ENCODE assay signal across 20 mouse cellular contexts in the genomic region with DNA sequence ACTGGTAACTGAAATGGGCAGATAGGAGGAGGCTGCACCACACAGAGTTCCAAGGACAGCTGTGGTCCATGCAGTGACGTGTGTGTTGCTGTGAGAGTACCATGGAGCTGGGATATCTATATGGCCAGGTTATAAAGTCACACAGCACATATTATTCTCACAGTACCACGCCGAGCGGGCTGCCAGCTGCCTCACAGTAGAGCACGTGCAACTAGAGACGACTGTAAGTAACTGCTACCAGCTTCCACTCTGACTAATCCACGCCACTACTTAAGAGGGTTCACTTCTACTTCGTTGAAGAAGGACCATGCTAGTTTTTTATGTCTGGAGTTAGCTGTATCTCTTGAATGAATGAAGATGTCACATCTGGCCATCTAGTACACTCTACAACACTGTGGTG.
"Had no signal": no experiment of that assay in that cellular context is flagged by ENCODE, and none has a peak within 500 bp of the region (broad histone marks: within the 10 kb centered on the region; RNA-seq: fewer than 3 reads in every experiment).

No protein-coding gene starts in this region.

- ATAC-seq: intestine, embryonic 15.5 days; liver, embryonic 12.5 days had no signal

- H3K4me2 ChIP-seq: intestine, embryonic 15.5 days; kidney, embryonic 15.5 days; liver, embryonic 12.5 days; liver, embryonic 15.5 days; lung, embryonic 15.5 days; midbrain, embryonic 12.5 days had no signal

- H3K27ac ChIP-seq: intestine, embryonic 15.5 days; kidney, embryonic 15.5 days; liver, embryonic 12.5 days; liver, embryonic 15.5 days; lung, embryonic 15.5 days; midbrain, embryonic 12.5 days; stomach, postnatal 0 days had no signal

- H3K9me3 ChIP-seq: intestine, embryonic 15.5 days; kidney, embryonic 15.5 days; liver, embryonic 12.5 days; liver, embryonic 15.5 days; lung, embryonic 15.5 days; midbrain, embryonic 12.5 days had no signal

- H3K4me3 ChIP-seq: intestine, embryonic 15.5 days; kidney, embryonic 15.5 days; liver, embryonic 12.5 days; liver, embryonic 15.5 days; lung, embryonic 15.5 days; midbrain, embryonic 12.5 days had no signal

- DNase-seq: kidney, adult 11 months; kidney, adult 8-10 months; kidney, postnatal 10 days; kidney, postnatal 4 days; left cerebral cortex, postnatal 4 days; liver; lung, adult 18-20 months; lung, postnatal 10 days; lung, postnatal 36 days; right cerebral cortex, postnatal 4 days; thymus, adult 2 months; thymus, postnatal 14 days; thymus, postnatal 4 days had no signal

- H3K9ac ChIP-seq: intestine, embryonic 15.5 days; kidney, embryonic 15.5 days; liver, embryonic 12.5 days; liver, embryonic 15.5 days; lung, embryonic 15.5 days; midbrain, embryonic 12.5 days had no signal

- H3K36me3 ChIP-seq: intestine, embryonic 15.5 days; kidney, embryonic 15.5 days; liver, embryonic 12.5 days; liver, embryonic 15.5 days; lung, embryonic 15.5 days; midbrain, embryonic 12.5 days had no signal

- H3K4me1 ChIP-seq: intestine, embryonic 15.5 days; kidney, embryonic 15.5 days; liver, embryonic 12.5 days; liver, embryonic 15.5 days; lung, embryonic 15.5 days had no signal

- H3K27me3 ChIP-seq: intestine, embryonic 15.5 days; kidney, embryonic 15.5 days; liver, embryonic 12.5 days; liver, embryonic 15.5 days; lung, embryonic 15.5 days; midbrain, embryonic 12.5 days had no signal
